Mouse (Mus musculus) frontal cortex, adult 2 months (tissue): ENCODE results near the gene Naalad2. TPM values are rescaled to one million over a fixed set of nuclear protein-coding genes. Genes with fewer than 3 reads are reported as not detected.
"Not testable (repeated sequence)": the region's sequence is repeated elsewhere in the genome, so short reads cannot be mapped to it uniquely, and the experiment has no call there.

Experiments
- DNase-seq, 2 experiments: peaks; one replicate each; pipeline ENCODE4 v3.0.0; 2022; ENCODE audit warnings: low spot score in 1 of 2; ENCODE audit errors: extremely low spot score in 1 of 2
- polyA plus RNA-seq: library from polyadenylated mRNA; depleted of rRNA; stranded (reverse); fragments of >200 nt; gene quantifications from 2 replicates; pipeline ENCODE4 v1.2.3, GENCODE M21; 2012; rRNA removed

Gene Naalad2
- polyA plus RNA-seq: 0.88 TPM in 2 replicates

DNA sequence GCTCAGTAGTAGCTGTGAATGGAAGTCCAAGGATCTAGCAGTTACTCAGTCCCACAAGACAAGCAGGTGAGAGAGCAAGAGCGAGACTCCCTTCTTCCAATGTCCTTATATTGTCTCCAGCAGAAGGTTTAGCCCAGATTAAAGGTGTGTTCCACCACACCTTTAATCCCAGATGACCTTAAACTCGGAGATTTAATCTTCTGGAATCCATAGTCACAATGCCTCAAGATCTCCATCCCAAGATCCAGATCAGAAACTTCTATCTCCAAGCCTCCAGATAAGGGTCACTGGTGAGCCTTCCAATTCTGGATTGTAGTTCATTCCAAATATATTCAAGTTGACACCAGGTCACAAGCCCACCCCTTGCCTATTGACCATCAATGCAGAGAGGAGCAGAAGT, at the start of gene Naalad2:
TSS of gene Naalad2 (minus strand) at position 101 of the 400 bp plus-strand sequence.
- DNase-seq: not testable (repeated sequence)

GRCm38 (mm10) chr9:18431687-18432086, 28.9 kb upstream of the Naalad2 start:
- peak in 1 of 2 experiments; percentile 0 for DNase-seq

GRCm38 (mm10) chr9:18430354-18430753, 27.6 kb upstream of the Naalad2 start, which contains the start of gene Mbd3l2:
Mbd3l2 (plus strand) TSS chr9:18430654.
- no peak for DNase-seq

- DNase-seq: not testable (repeated sequence)
These were observed 9.6 kb upstream of the Naalad2 start for GRCm38 (mm10) chr9:18412371-18412770.

- DNase-seq: no peak
These were observed 1.3 kb upstream of the Naalad2 start, which contains the start of gene Ubtfl1 for GRCm38 (mm10) chr9:18404118-18404517. Ubtfl1 (plus strand) TSS chr9:18404418.

DNA sequence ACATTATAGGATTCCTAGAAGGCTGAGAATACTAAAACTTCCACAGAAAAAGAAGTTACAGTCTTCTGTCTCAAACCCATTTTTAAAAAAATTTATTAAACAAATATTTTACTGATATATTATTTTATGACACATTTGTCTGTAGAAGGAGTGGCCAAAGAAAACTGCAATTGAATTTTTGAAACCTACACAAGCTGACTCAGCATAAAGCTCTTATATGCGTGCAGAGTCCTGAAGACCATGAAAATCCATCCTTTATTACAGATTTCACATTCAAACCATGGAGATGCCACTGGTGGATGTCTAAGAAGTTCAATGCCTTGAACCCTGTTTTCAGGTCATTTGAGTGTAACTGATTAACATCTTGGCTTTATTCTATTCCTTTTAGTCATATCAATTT, 3.2 kb downstream of the Naalad2 start:
- DNase-seq: no peak

DNA sequence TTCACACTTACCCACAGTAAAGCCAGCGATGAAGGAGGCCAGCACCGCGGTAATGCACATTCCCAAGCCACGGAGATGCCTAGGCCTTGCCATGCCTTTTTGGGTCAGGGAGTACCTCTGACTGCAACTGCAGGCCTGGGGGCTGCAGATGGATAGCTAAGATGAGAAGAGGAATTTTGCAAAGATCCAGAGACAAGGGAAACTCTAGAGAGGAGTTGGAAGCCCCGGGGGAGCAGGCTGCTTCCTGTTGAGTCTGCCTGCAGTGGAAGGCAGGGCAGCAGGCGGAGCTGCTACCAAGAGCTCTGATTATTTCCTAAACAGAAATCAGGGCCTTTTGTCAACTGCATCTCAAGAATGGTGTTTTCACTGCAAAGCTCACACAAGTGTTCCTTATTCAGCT, 17.0 kb downstream of the Naalad2 start:
- no peak for DNase-seq

- not testable (repeated sequence) for DNase-seq
These were observed 29.8 kb downstream of the Naalad2 start for GRCm38 (mm10) chr9:18373026-18373425.

DNA sequence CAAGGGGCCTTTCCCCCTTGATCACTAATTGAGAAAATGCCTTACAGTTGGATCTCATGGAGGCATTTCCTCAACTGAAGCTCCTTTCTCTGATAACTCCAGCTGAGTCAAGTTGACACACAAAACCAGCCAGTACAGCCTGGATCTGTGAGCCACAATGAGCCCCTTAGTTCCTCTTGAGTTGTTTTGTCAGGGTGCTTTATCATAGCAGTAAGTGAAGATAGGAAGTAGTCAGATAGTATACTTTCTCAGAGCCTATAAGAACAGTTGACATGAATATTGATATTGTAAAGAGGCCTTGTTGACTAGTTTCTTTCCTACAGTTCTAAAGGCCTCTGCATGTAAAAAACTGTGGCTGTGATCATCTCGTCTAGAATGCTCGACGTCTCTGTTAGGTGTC, 82.8 kb downstream of the Naalad2 start:
- no peak for DNase-seq

GRCm38 (mm10) chr9:18298301-18298700, 104.5 kb downstream of the Naalad2 start:
- DNase-seq: no peak

DNA sequence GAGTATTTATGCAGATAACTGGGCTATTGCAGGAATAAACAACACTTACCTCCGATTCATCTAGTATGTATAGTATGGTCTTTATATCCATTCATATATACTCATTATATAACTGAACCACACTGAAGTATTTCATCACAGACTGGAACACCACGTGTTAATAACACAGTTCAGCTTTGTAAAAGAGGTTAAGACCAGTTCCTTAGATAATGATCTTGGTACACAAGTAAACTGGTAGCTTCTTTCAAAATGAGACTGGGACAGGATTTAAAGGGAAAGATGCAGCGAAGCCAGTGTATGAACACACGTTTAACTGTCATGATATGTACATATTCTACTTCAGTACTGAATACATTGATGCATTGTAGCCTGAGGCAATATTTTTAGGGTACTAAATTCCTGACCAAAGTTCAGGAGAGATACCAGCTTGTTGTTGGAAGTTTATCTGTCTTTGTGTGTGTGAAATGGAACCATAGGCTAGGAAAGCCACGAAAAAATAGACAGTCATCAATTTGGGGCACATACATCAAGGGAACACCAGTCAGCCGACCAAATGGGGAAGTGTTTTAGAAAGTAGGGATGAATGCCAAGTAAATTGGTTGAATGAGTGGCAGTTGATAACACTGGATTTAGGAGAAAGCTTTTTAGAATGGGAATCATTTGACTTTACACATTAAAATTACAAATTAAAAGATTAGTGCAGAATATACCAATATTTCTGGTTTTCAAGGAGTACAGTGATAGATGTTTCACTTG, 109.6 kb downstream of the Naalad2 start:
- DNase-seq: no peak

GRCm38 (mm10) chr9:18292443-18292922, 110.3 kb downstream of the Naalad2 start:
- no peak for DNase-seq

DNA sequence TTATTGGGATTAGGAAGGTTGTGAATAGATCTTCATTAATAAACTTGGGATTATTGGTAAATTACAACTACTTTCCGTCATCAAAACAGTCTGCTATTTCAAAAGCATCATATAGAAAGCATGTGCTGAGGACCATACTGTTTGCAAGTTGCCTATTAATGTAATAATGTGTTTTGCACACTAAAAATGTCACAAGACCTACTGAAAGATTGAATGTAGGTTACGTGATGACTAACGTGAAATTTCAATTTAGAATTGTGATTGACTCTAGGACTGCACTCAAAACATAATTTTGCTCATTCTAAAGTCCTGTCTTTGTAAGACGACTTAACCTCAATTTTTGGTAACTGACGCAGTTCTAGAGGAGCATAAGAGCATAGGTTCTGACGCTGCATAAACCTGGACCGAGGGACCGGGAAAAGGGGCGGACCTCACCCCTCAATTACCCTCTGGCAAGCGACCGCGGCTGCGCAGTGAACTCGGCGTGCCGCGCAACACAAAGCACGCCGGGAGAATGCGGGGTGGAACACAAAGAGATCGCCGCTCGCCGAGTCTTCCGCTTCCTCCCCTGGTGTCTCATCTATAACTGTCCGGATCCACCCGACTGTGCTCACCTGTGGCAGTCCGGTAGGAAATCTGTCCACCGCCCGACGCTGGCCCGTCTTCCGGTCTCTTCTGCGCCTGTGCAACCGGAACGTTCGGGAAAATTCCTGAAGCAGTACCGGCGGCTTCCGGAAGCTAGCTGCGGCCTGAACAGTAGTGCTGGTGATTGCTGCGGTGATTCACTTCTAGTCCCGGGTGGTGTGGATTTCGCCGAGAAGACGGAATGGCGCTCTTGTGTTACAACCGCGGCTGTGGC, 111.0 kb downstream of the Naalad2 start, which contains the start of gene Chordc1:
TSS of gene Chordc1 (plus strand) at position 555 of the 859 bp plus-strand sequence.
- peak; percentile 93 to 98 for DNase-seq

DNA sequence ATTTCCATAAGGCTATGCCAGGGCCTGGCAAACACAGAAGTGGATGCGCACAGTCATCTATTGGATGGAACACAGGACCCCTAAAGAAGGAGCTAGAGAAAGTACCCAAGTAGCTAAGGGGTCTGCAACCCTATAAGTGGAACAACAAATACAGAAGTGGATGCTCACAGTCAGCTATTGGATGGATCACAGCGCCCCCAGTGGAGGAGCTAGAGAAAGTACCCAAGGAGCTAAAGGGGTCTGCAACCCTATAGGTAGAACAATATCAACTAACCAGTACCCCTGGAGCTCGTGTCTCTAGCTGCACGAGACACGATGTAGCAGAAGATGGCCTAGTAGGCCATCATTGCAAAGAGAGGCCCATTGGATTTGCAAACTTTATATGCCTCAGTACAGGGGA, 124.1 kb downstream of the Naalad2 start:
- DNase-seq: not testable (repeated sequence)

DNA sequence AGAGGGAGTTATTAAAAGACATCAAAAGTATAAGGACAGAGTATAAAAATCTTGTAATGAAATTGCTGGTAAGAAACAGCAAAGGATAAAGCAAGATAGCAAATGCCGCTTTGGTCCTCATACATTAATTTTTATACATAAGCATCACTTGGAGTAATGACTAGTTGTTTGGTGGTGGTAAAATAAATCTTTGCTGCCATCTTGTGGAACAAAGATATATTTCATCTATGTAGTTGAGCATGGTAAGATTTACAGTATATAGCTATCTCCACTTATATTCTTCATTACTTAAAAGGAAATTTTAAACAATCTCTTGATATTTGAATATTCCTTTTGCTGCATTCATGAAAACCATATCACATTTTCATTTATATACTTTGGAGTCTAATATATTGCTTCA, 125.3 kb downstream of the Naalad2 start:
- peak in 1 of 2 experiments; percentile 69 for DNase-seq

- DNase-seq: no peak
These were observed 126.0 kb downstream of the Naalad2 start for GRCm38 (mm10) chr9:18276844-18277243.

- no peak for DNase-seq
These were observed 126.9 kb downstream of the Naalad2 start for GRCm38 (mm10) chr9:18275901-18276300.
